Mouse (Mus musculus) hindbrain, embryonic 14.5 days (tissue): ENCODE results near the gene Ppp3r1. TPM values are rescaled to one million over a fixed set of nuclear protein-coding genes. Genes with fewer than 3 reads are reported as not detected.
"Not testable (repeated sequence)": the region's sequence is repeated elsewhere in the genome, so short reads cannot be mapped to it uniquely, and the experiment has no call there.

Experiments
- ATAC-seq: fragments of 200-750 bp; cut with Nextera tagmentation; 2 replicates; pipeline ENCODE4 v1.8.0; 2017; ENCODE audit warnings: moderate number of reproducible peaks, mild to moderate bottlenecking, moderate TSS enrichment, moderate library complexity; ENCODE audit not compliant: low FRiP score
- DNase-seq: peaks from one replicate; pipeline ENCODE4 v3.0.0-alpha.2; 2015; ENCODE audit warnings: low spot score
- H3K27ac ChIP-seq: fragments of 300-500 bp; sonication (generic); 2 replicates; pipeline ENCODE4 v1.5.1; 2014; ENCODE audit warnings: mild to moderate bottlenecking, moderate library complexity
- H3K27me3 ChIP-seq: fragments of 300-500 bp; sonication (generic); 2 replicates; pipeline ENCODE4 v1.6.1; 2014; ENCODE audit warnings: mild to moderate bottlenecking, low read length, mixed read lengths; ENCODE audit not compliant: control insufficient read depth, insufficient read depth
- H3K36me3 ChIP-seq: fragments of 300-500 bp; sonication (generic); replicated peaks from 2 replicates; pipeline ENCODE4 v1.6.1; 2014; ENCODE audit not compliant: control insufficient read depth, insufficient read depth
- H3K4me1 ChIP-seq: fragments of 300-500 bp; sonication (generic); replicated peaks from 2 replicates; pipeline ENCODE4 v1.6.1; 2014; ENCODE audit warnings: antibody characterized with exemption, low read length, mixed read lengths; ENCODE audit not compliant: control insufficient read depth, insufficient read depth
- H3K4me2 ChIP-seq: fragments of 300-500 bp; sonication (generic); replicated peaks from 2 replicates; pipeline ENCODE4 v1.6.1; 2014; ENCODE audit warnings: mild to moderate bottlenecking, moderate library complexity
- H3K4me3 ChIP-seq: fragments of 300-500 bp; sonication (generic); replicated peaks from 2 replicates; pipeline ENCODE4 v1.5.1; 2014; ENCODE audit warnings: mild to moderate bottlenecking, low read length
- H3K9ac ChIP-seq: fragments of 300-500 bp; sonication (generic); 2 replicates; pipeline ENCODE4 v1.6.1; 2014
- H3K9me3 ChIP-seq: fragments of 300-500 bp; sonication (generic); 2 replicates; pipeline ENCODE4 v1.6.1; 2016; ENCODE audit warnings: low read length; ENCODE audit not compliant: control insufficient read depth
- WGBS: fragments of 180-500 bp; shearing (Covaris S2); extraction: QIAGEN DNeasy Blood & Tissue Kit; methylation state at CpG from one replicate; pipeline ENCODE4 v1.1.7; 2014; 5-methylcytosine and 5-hydroxymethylcytosine counted together
- polyA plus RNA-seq: library from polyadenylated mRNA; unstranded; fragments of >200 nt; fragmentation: Nextera tagmentation; extraction: Ambion mirVana; gene quantifications from 2 replicates; pipeline ENCODE4 v1.2.1, GENCODE M21; 2014

The Ppp3r1 gene
- polyA plus RNA-seq, 1 experiment from 2014 or later, result 240 TPM

GRCm38 (mm10) chr11:17221126-17221525, 62.1 kb downstream of the Ppp3r1 start:
- Histone ChIP-seq H3K9me3 (no peaks in the 10 kb centered on the region), H3K9ac (no peak overlapping the region), H3K27me3 (no peaks in the 10 kb centered on the region), H3K4me3 (no peak overlapping the region), H3K4me1 (no peaks in the 10 kb centered on the region), H3K4me2 (no peak overlapping the region), H3K36me3 (peaks cover 30% of the 10 kb centered on the region), H3K27ac (no peak overlapping the region)
- WGBS, result 96% methylated on average over 8 of the region's 8 CpGs
- DNase-seq, result no peak
- no peak for ATAC-seq

DNA sequence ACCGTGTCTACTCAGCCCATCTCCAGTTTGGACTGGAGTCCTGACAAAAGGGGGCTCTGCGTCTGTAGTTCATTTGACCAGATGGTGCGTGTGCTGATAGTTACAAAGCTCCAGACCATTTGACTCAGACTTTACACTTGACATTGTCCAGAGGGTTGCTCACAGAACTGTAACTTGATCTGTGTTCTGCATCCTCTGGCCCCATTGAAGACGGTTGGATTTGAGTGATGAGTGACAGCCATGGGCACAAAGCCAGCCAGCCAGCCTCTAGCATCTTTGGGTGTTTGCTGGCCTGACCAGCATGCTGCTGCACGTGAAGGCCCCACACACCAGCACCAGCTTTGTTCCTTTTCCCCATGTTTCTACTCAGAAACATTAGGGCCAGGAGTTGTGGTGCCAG, 73.7 kb downstream of the Ppp3r1 start:
- 84% methylated on average over 5 of the region's 5 CpGs for WGBS
- ATAC-seq (no peak), DNase-seq (no peak)
- Histone ChIP-seq H3K4me2 (no peak overlapping the region), H3K36me3 (peaks cover 40% of the 10 kb centered on the region), H3K27me3 (no peaks in the 10 kb centered on the region), H3K4me3 (no peak overlapping the region), H3K9ac (no peak overlapping the region), H3K9me3 (no peaks in the 10 kb centered on the region), H3K4me1 (no peaks in the 10 kb centered on the region), H3K27ac (no peak overlapping the region)

DNA sequence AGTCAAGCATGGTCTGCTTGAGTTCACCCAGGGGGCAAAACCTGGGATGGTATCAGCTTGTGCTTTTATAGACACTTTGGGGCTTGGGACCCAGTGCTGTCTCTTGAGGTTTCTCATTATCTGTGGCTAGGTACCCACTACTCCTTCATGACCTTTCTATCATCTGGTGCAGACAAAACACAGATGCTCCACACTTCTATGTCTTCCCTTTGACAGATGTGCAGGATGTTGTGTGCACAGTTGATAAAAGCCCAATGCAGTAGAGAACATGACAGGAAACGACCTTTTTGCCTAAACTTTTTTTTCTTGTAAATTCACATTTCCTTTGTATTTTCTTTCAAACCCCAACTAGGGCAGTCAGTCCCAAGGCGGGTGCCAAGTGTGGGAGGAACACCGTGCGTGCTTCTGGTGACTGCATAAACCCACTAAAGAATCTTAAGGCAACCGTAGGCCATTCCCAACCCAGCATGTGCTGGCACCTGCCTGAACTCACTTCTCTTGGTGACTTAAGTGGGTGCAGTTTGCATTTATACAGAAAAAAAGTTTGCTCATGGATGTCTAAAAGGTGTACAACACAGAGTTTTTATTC, 77.5 kb downstream of the Ppp3r1 start:
- Histone ChIP-seq H3K9me3 (no peaks in the 10 kb centered on the region), H3K9ac (no peak overlapping the region), H3K36me3 (peaks cover 16% of the 10 kb centered on the region), H3K4me1 (no peaks in the 10 kb centered on the region), H3K27ac (no peak overlapping the region), H3K4me2 (no peak overlapping the region), H3K4me3 (no peak overlapping the region), H3K27me3 (no peaks in the 10 kb centered on the region)
- no peak for ATAC-seq
- no peak for DNase-seq
- WGBS, result 85% methylated on average over 5 of the region's 5 CpGs

DNA sequence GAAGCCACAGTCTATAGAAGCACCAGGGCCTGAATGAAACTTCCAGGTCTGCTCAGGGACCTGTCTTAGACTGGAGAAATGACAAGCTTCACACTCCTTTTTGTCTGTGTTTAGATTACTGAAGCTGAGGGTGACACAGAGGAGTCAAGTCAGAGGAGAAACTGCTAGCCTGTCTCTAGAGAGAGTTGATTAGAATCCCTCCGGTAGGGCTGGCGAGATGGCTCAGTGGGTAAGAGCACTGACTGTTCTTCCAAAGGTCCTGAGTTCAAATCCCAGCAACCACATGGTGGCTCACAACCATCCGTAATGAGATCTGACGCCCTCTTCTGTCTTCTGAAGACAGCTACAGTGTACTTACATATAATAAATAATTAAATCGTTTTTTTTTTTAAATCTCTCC, 79.5 kb downstream of the Ppp3r1 start:
- not testable (repeated sequence) for H3K36me3 ChIP-seq, H3K4me3 ChIP-seq, H3K27me3 ChIP-seq, H3K9ac ChIP-seq, DNase-seq, H3K9me3 ChIP-seq, H3K4me1 ChIP-seq, ATAC-seq, H3K4me2 ChIP-seq, H3K27ac ChIP-seq
- WGBS, result 94% methylated on average over 5 of the region's 5 CpGs

- H3K4me1 ChIP-seq, result no peaks in the 10 kb centered on the region
- H3K36me3 ChIP-seq, result no peaks in the 10 kb centered on the region
- DNase-seq (no peak), ATAC-seq (no peak)
- H3K9me3 ChIP-seq, result no peaks in the 10 kb centered on the region
- H3K27ac ChIP-seq, result no peak overlapping the region
- H3K4me2 ChIP-seq, result no peak overlapping the region
- H3K9ac ChIP-seq, result no peak overlapping the region
- H3K4me3 ChIP-seq, result no peak overlapping the region
- no peaks in the 10 kb centered on the region for H3K27me3 ChIP-seq
Measured at GRCm38 (mm10) chr11:17248715-17249114, 89.7 kb downstream of the Ppp3r1 start.

Other genes starting within 250 kb of the Ppp3r1 start
- 0.17 and 0.89 TPM in 2 replicates for gene Fbxo48, start 207.9 kb upstream of the Ppp3r1 start, polyA plus RNA-seq
- gene Cnrip1, start 107.7 kb upstream of the Ppp3r1 start, polyA plus RNA-seq, result 142 and 148 TPM in 2 replicates
- gene Plek, start 106.9 kb upstream of the Ppp3r1 start, polyA plus RNA-seq, result 4.4 TPM in 2 replicates
- gene Wdr92, start 22.8 kb downstream of the Ppp3r1 start, polyA plus RNA-seq, result 21.0 TPM in 2 replicates
- gene Pno1, start 52.3 kb downstream of the Ppp3r1 start, polyA plus RNA-seq, result 49.7 and 51.0 TPM in 2 replicates
- 154 and 167 TPM in 2 replicates for gene C1d, start 98.3 kb downstream of the Ppp3r1 start, polyA plus RNA-seq